Mouse (Mus musculus) lung, embryonic 14.5 days (tissue): ENCODE measurements around the gene Gm3327. TPM values are rescaled to one million over a fixed set of nuclear protein-coding genes. Genes with fewer than 3 reads are reported as not detected.

Experiments used
- ATAC-seq: fragments of 200-750 bp; cut with Nextera tagmentation; 2 replicates; pipeline ENCODE4 v1.8.0; 2017; ENCODE audit warnings: mild to moderate bottlenecking, moderate TSS enrichment, moderate library complexity; ENCODE audit not compliant: insufficient read depth
- DNase-seq: peaks from one replicate; pipeline ENCODE4 v3.0.0-alpha.2; 2015
- H3K27ac ChIP-seq: fragments of 300-500 bp; sonication (generic); 2 replicates; pipeline ENCODE4 v1.5.1; 2014; ENCODE audit warnings: low read depth, mild to moderate bottlenecking, moderate library complexity
- H3K27me3 ChIP-seq: fragments of 300-500 bp; sonication (generic); 2 replicates; pipeline ENCODE4 v1.6.1; 2014; ENCODE audit warnings: low read length, control low read depth; ENCODE audit not compliant: insufficient read depth
- H3K36me3 ChIP-seq: fragments of 300-500 bp; sonication (generic); 2 replicates; pipeline ENCODE4 v1.6.1; 2014; ENCODE audit warnings: control low read depth; ENCODE audit not compliant: insufficient read depth
- H3K4me1 ChIP-seq: fragments of 300-500 bp; sonication (generic); 2 replicates; pipeline ENCODE4 v1.6.1; 2014; ENCODE audit warnings: antibody characterized with exemption, control low read depth; ENCODE audit not compliant: insufficient read depth
- H3K4me2 ChIP-seq: fragments of 300-500 bp; sonication (generic); 2 replicates; pipeline ENCODE4 v1.6.1; 2014; ENCODE audit warnings: mild to moderate bottlenecking
- H3K4me3 ChIP-seq: fragments of 300-500 bp; sonication (generic); 2 replicates; pipeline ENCODE4 v1.5.1; 2014; ENCODE audit warnings: low read depth, low read length
- H3K9ac ChIP-seq: fragments of 300-500 bp; sonication (generic); 2 replicates; pipeline ENCODE4 v1.6.1; 2014
- H3K9me3 ChIP-seq: fragments of 300-500 bp; sonication (generic); 2 replicates; pipeline ENCODE4 v1.6.1; 2016; ENCODE audit warnings: low read depth, low read length, control low read depth
- CTCF ChIP-seq: IDR thresholded peaks from 2 replicates; pipeline ENCODE4 v1.5.1; 2016; ENCODE audit warnings: antibody characterized with exemption, low read depth
- polyA plus RNA-seq: library from polyadenylated mRNA; unstranded; fragments of >200 nt; fragmentation: Nextera tagmentation; extraction: Ambion mirVana; gene quantifications from 2 replicates; pipeline ENCODE4 v1.2.1, GENCODE M21; 2014

Gene Gm3327
- polyA plus RNA-seq, 1 experiment from 2014 or later: not detected

DNA sequence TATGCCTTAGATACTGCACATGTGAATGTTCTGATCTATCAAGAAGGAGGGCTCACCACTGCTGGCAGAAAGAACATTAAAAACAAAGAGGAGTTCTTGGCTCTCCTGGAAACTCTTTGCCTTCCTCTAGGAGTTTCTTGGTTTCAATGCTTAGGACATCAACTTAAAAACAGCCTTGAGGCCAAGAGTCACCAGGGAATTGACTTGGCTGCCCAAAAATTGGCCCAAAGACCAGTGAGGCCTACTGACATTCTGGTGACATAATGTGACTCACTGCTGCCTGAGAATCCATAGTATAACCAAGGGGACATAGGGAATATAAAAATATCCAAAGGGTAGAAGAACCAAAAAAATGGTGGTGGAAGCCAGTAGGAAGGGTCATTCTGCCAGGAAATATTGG, 12.7 kb upstream of the Gm3327 start:
- H3K27me3 ChIP-seq: no peaks in the 10 kb centered on the region
- ATAC-seq: no peak
- no peak for TF ChIP-seq CTCF

More for the DNA sequence above, 12.7 kb upstream of the Gm3327 start:
- H3K9ac ChIP-seq: no peak overlapping the region
- H3K4me1 ChIP-seq: no peaks in the 10 kb centered on the region
- H3K36me3 ChIP-seq: no peaks in the 10 kb centered on the region
- DNase-seq: no peak
- no peak overlapping the region for H3K4me2 ChIP-seq
- H3K4me3 ChIP-seq: no peak overlapping the region
- no peaks in the 10 kb centered on the region for H3K9me3 ChIP-seq
- no peak overlapping the region for H3K27ac ChIP-seq

Other genes starting within 250 kb of the Gm3327 start
- not detected in 2 replicates for gene Ear1, start 248.3 kb upstream of the Gm3327 start, polyA plus RNA-seq
- not detected in 2 replicates for gene Ear10, start 200.3 kb upstream of the Gm3327 start, polyA plus RNA-seq
- gene Gm8113, start 198.5 kb upstream of the Gm3327 start, polyA plus RNA-seq: 34.7 and 39.6 TPM in 2 replicates
- not detected in 2 replicates for gene Ang5, start 166.8 kb upstream of the Gm3327 start, polyA plus RNA-seq
- not detected in 2 replicates for gene Ang6, start 121.6 kb upstream of the Gm3327 start, polyA plus RNA-seq
- 0.45 and 0.65 TPM in 2 replicates for gene Ear2, start 21.2 kb upstream of the Gm3327 start, polyA plus RNA-seq
- gene Gm8212, start 73.8 kb downstream of the Gm3327 start, polyA plus RNA-seq: not detected in 2 replicates
- gene 4930503E14Rik, start 89.4 kb downstream of the Gm3327 start, polyA plus RNA-seq: not detected in 2 replicates
- gene Gm8220, start 161.7 kb downstream of the Gm3327 start, polyA plus RNA-seq: not detected in 2 replicates
- not detected in 2 replicates for gene Gm5930, start 214.7 kb downstream of the Gm3327 start, polyA plus RNA-seq
- not detected in 2 replicates for gene Gm8229, start 241.5 kb downstream of the Gm3327 start, polyA plus RNA-seq